Mouse (Mus musculus) forebrain, embryonic 13.5 days (tissue): ENCODE data around the gene Gm15127. TPM values are rescaled to one million over a fixed set of nuclear protein-coding genes. Genes with fewer than 3 reads are reported as not detected.
"Not testable (repeated sequence)": the region's sequence is repeated elsewhere in the genome, so short reads cannot be mapped to it uniquely, and the experiment has no call there.

Source experiments
- ATAC-seq: fragments of 200-750 bp; cut with Nextera tagmentation; 2 replicates; pipeline ENCODE4 v1.8.0; 2017
- H3K27ac ChIP-seq: fragments of 300-500 bp; sonication (generic); 2 replicates; pipeline ENCODE4 v1.5.1; 2015; ENCODE audit warnings: inconsistent platforms, mild to moderate bottlenecking, moderate library complexity
- H3K27me3 ChIP-seq: fragments of 300-500 bp; sonication (generic); 2 replicates; pipeline ENCODE4 v1.6.1; 2015; ENCODE audit warnings: mild to moderate bottlenecking, inconsistent platforms
- H3K36me3 ChIP-seq: fragments of 300-500 bp; sonication (generic); 2 replicates; pipeline ENCODE4 v1.6.1; 2015; ENCODE audit warnings: mild to moderate bottlenecking, inconsistent platforms; ENCODE audit not compliant: poor library complexity, severe bottlenecking
- H3K4me1 ChIP-seq: fragments of 300-500 bp; sonication (generic); 2 replicates; pipeline ENCODE4 v1.6.1; 2015; ENCODE audit warnings: inconsistent platforms
- H3K4me2 ChIP-seq: fragments of 300-500 bp; sonication (generic); 2 replicates; pipeline ENCODE4 v1.6.1; 2015; ENCODE audit warnings: inconsistent platforms, mild to moderate bottlenecking, moderate library complexity
- H3K4me3 ChIP-seq: fragments of 300-500 bp; sonication (generic); 2 replicates; pipeline ENCODE4 v1.5.1; 2015; ENCODE audit warnings: mild to moderate bottlenecking, inconsistent platforms
- H3K9ac ChIP-seq: fragments of 300-500 bp; sonication (generic); 2 replicates; pipeline ENCODE4 v1.6.1; 2015; ENCODE audit warnings: mild to moderate bottlenecking, inconsistent platforms
- H3K9me3 ChIP-seq: fragments of 300-500 bp; sonication (generic); replicated peaks from 2 replicates; pipeline ENCODE4 v1.6.1; 2016; ENCODE audit warnings: inconsistent platforms
- WGBS: fragments of 180-500 bp; shearing (Covaris S2); methylation state at CpG from one replicate; pipeline ENCODE4 v1.1.7; 2015; 5-methylcytosine and 5-hydroxymethylcytosine counted together
- polyA plus RNA-seq: library from polyadenylated mRNA; unstranded; fragments of >200 nt; fragmentation: Nextera tagmentation; extraction: Ambion mirVana; gene quantifications from 2 replicates; pipeline ENCODE4 v1.2.1, GENCODE M21; 2015

Gene Gm15127
- not detected in 2 replicates for polyA plus RNA-seq

DNA sequence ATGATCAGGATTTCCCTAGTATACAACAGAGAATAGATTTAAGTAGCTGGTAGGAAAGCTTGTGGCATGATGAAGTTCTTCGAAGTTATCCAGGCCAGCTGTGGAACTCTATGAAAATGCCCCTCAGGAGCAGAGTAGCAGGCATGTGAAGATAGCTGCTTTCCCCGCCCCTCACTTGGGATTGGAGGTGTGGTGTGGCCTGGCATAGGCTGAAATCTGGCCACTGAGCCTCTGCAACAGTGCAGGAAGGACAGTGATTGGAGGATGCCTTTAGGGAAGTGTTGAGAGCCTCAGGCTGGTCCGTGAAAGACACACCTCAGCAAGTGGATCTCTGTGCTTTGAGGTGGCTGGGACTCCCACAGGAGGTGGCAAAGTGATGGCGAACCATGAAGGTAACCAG lies at the start of gene Gm15127:
TSS of gene Gm15127 (plus strand) at position 301 of the 400 bp plus-strand sequence.
- not testable (repeated sequence) for H3K9ac ChIP-seq, H3K4me1 ChIP-seq, ATAC-seq, H3K36me3 ChIP-seq, H3K27ac ChIP-seq, H3K9me3 ChIP-seq, H3K27me3 ChIP-seq, H3K4me2 ChIP-seq, H3K4me3 ChIP-seq
- 76% methylated on average over 3 of the region's 4 CpGs for WGBS

DNA sequence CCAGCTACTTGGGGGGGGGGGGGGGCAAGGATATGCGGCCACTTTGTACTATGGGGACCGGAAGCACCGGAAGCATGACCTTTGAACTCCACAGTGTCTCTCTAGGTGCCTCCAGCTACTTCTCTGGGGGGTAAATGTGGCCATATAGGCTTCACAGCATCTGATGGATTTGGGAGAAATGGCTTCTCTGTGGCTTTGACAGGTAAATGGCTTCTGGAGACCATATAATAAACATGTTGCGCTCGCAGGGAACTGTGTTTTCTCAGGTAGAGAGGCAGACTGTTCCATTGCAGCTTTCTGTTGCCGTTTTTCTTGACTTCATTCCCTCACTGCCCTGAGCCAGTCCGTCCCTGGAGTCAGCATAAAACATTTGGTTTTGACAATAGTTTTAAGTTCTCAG lies 48.3 kb upstream of the Gm15127 start, which contains the start of gene Gm8334:
TSS of gene Gm8334 (minus strand) at position 101 of the 400 bp plus-strand sequence.
- H3K27me3 ChIP-seq, H3K4me1 ChIP-seq, H3K9ac ChIP-seq, H3K36me3 ChIP-seq, H3K27ac ChIP-seq, H3K4me2 ChIP-seq, ATAC-seq, H3K4me3 ChIP-seq, H3K9me3 ChIP-seq: not testable (repeated sequence)
- WGBS = 91% methylated on average over 4 of the region's 7 CpGs

DNA sequence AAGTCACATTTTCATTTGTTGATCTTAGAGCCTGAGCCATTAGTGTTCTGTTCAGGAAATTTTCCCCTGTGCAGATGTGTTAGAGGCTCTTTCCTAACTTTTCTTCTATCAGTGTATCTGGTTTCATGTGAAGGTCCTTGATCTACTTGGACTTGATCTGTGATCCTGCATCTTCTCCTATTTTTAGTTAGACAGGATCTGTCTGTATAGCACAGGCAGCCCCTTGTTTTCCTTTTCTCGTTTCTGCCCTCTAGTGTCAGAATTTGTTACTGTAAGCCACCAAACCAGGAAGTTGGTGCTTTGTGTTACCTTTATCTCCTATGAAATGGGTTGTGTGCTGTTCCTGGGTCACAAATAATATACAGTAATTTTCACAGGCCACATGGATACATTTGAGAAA lies 12.9 kb downstream of the Gm15127 start:
- H3K36me3 ChIP-seq, H3K4me1 ChIP-seq, H3K4me2 ChIP-seq, H3K4me3 ChIP-seq, H3K27ac ChIP-seq, H3K9ac ChIP-seq, H3K27me3 ChIP-seq, H3K9me3 ChIP-seq, ATAC-seq: not testable (repeated sequence)
- WGBS = 6% methylated on average over 1 of the region's 1 CpGs

Other genes with a start within 250 kb of the Gm15127 start
- gene Gm15114, start 174.6 kb upstream of the Gm15127 start, polyA plus RNA-seq = not detected in 2 replicates
- not detected in 2 replicates for gene Gm8334, start 48.4 kb upstream of the Gm15127 start, polyA plus RNA-seq
- not detected in 2 replicates for gene Luzp4, start 194.0 kb downstream of the Gm15127 start, polyA plus RNA-seq